Mouse (Mus musculus): ENCODE data around the gene Tdrd6. TPM values are rescaled to one million over a fixed set of nuclear protein-coding genes. Genes with fewer than 3 reads are reported as not detected.

The Tdrd6 gene
- total and polyA plus RNA-seq, 2 experiments from 2014 or later: 1.2 TPM

GRCm38 (mm10) chr17:43644375-43644774 lies 14.3 kb upstream of the Tdrd6 start:
- Histone ChIP-seq H3K9ac (no peak overlapping the region), H3K27ac (ENCODE audit: low read depth, low read length) (no peak overlapping the region), H3K36me3 (ENCODE audit: insufficient read depth) (peaks cover 43% of the 10 kb centered on the region), H3K4me1 (ENCODE audit: insufficient read depth) (no peaks in the 10 kb centered on the region), H3K4me3 (ENCODE audit: low read depth, low read length) (no peak overlapping the region), H3K4me2 (ENCODE audit: low read depth) (no peak overlapping the region), H3K27me3 (ENCODE audit: insufficient read depth, low read length) (no peaks in the 10 kb centered on the region), H3K9me3 (ENCODE audit: low read length) (no peaks in the 10 kb centered on the region)
- WGBS: 85% methylated on average over 7 of the region's 7 CpGs
- no peak for ATAC-seq
- no peak for TF ChIP-seq CTCF (IDR thresholded peaks at IDR 0.05; ENCODE audit: low read depth)
- no peak for DNase-seq

DNA sequence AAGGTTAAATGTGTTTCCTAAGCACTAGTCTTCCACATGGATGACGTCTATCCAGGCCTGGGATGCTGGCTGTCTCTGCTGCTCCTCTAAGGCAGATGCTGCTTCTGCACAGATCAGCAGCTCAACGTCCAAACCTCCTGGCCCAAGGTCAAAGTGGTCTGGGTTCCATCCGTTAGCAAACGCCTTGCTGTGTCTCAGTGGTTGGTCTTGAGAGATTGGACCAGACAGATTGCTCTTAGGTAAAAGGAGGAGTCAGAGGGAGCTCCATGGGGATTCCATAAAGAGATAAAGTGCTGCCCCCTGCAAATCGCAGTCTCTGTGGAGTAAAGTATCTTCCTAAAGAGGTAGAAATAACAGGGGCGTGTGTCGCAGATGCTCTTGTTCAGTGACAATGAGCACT lies 13.1 kb upstream of the Tdrd6 start:
- no peak for TF ChIP-seq CTCF (IDR thresholded peaks at IDR 0.05; ENCODE audit: low read depth)
- H3K36me3 ChIP-seq (ENCODE audit: insufficient read depth): peaks cover 38% of the 10 kb centered on the region
- ATAC-seq (no peak), DNase-seq (no peak)
- no peak overlapping the region for H3K4me3 ChIP-seq (ENCODE audit: low read depth, low read length)
- no peaks in the 10 kb centered on the region for H3K4me1 ChIP-seq (ENCODE audit: insufficient read depth)
- 84% methylated on average over 7 of the region's 7 CpGs for WGBS
- H3K4me2 ChIP-seq (ENCODE audit: low read depth): no peak overlapping the region
- H3K9me3 ChIP-seq (ENCODE audit: low read length): no peaks in the 10 kb centered on the region
- H3K27ac ChIP-seq (ENCODE audit: low read depth, low read length): no peak overlapping the region
- no peaks in the 10 kb centered on the region for H3K27me3 ChIP-seq (ENCODE audit: insufficient read depth, low read length)
- no peak overlapping the region for H3K9ac ChIP-seq

DNA sequence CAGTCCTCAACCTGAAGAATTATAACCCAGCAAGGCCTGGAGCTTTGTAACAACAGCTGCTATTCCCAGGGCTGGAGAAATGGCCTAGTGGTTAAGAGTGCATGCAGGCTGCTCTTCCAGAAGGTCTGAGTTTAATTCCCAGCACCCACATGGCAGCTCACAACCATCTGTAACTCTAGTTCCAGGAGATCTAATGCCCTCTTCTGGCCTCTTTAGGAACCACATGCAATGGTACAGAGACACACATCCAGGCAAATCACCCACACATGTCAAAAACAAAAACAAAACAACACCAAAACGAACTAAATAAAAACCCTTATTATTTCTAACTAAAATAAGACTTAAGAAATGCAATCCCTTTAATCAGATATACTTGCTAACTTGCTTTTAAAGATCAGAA lies 10.7 kb upstream of the Tdrd6 start:
- WGBS: 85% methylated on average over 1 of the region's 1 CpGs
- ATAC-seq (no peak), DNase-seq (no peak)
- TF ChIP-seq CTCF (IDR thresholded peaks at IDR 0.05; ENCODE audit: low read depth): no peak
- Histone ChIP-seq H3K27me3 (ENCODE audit: insufficient read depth, low read length) (no peaks in the 10 kb centered on the region), H3K9me3 (ENCODE audit: low read length) (no peaks in the 10 kb centered on the region), H3K4me1 (ENCODE audit: insufficient read depth) (no peaks in the 10 kb centered on the region), H3K4me2 (ENCODE audit: low read depth) (no peak overlapping the region), H3K36me3 (ENCODE audit: insufficient read depth) (peaks cover 27% of the 10 kb centered on the region), H3K27ac (ENCODE audit: low read depth, low read length) (no peak overlapping the region), H3K4me3 (ENCODE audit: low read depth, low read length) (no peak overlapping the region), H3K9ac (no peak overlapping the region)

DNA sequence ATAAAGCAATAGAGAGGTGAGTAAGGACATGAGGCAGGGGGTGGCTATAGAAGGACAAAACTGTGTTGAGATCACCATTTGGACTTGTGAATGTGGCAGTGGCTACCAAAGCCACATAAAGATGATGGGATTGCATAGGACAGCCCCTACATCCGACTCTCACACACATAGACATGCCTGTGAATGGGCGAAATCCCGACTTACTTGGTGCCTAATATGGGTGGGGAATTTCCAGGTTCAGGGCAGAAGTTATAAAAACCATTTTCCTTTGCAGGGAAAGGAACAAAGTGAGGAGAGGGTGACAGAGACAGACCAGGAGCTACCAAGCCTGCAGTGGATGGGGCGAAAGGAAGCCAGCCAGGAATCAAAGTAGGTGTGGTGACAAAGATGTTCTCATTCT lies 7.0 kb upstream of the Tdrd6 start:
- Histone ChIP-seq H3K9ac (no peak overlapping the region), H3K27ac (ENCODE audit: low read depth, low read length) (no peak overlapping the region), H3K9me3 (ENCODE audit: low read length) (no peaks in the 10 kb centered on the region), H3K4me2 (ENCODE audit: low read depth) (no peak overlapping the region), H3K4me1 (ENCODE audit: insufficient read depth) (no peaks in the 10 kb centered on the region), H3K36me3 (ENCODE audit: insufficient read depth) (peaks cover 8% of the 10 kb centered on the region), H3K4me3 (ENCODE audit: low read depth, low read length) (no peak overlapping the region), H3K27me3 (ENCODE audit: insufficient read depth, low read length) (no peaks in the 10 kb centered on the region)
- ATAC-seq: no peak
- WGBS: 96% methylated on average over 4 of the region's 4 CpGs
- no peak for TF ChIP-seq CTCF (IDR thresholded peaks at IDR 0.05; ENCODE audit: low read depth)
- no peak for DNase-seq

DNA sequence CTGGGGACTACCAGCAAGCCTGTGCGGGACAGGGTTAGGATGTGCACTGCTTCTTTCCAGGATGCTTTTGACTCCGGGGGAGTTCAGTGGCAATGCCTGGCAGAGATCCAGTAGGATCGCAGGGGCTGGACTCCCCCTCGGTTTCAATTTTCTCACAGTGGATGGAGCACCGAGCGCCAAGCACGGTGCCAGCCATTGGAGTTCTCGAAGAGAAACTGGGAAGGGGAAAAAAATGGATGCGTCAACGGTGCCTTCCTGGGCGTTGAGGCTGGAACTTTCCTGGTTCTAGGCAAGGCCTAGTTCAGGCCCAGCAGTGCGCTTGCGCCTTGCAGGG lies 295 bp upstream of the Tdrd6 start:
- TF ChIP-seq CTCF (IDR thresholded peaks at IDR 0.05; ENCODE audit: low read depth): no peak
- Histone ChIP-seq H3K9me3 (ENCODE audit: low read length) (0 out of 2 replicates have a peak, but pooled peaks cover 11% of the 10 kb centered on the region), H3K4me2 (ENCODE audit: low read depth) (peak overlapping the region; percentile 74), H3K4me3 (ENCODE audit: low read depth, low read length) (peak overlapping the region; percentile 43), H3K27ac (ENCODE audit: low read depth, low read length) (no peak overlapping the region), H3K4me1 (ENCODE audit: insufficient read depth) (peaks cover 3% of the 10 kb centered on the region), H3K27me3 (ENCODE audit: insufficient read depth, low read length) (peaks cover 7% of the 10 kb centered on the region; the same call in 1 of the 2 replicates), H3K36me3 (ENCODE audit: insufficient read depth) (no peaks in the 10 kb centered on the region), H3K9ac (peak overlapping the region; percentile 40)
- DNase-seq (peak; percentile 8), ATAC-seq (0 out of 2 replicates have a peak, but pooled peaks have one; percentile 5)
- WGBS: 43% methylated on average over 13 of the region's 13 CpGs

DNA sequence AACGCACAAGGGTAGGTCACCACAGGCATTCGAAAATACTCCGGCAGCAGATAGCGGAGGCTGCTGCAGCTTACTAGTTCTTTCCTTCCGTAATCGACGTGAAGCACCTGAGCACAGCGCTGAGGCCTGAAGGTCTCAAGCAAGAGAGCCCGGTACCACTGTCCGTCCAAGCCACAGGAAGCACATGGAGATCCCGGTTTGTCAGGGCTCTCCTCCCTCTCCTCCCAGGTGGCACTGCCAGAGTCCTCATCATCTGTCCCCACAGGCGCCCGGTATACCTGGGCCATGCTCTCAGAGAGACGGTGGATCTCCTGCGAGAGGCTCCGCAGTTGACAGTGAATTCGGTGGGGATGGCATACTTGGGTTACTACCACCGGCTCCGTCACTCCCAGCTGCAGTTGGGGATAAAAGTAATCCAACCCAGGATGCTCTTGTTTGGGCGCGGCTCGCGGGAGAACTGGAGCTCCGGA lies 1.0 kb downstream of the Tdrd6 start:
- DNase-seq (peak; percentile 6), ATAC-seq (peak; percentile 23)
- WGBS: 24% methylated on average over 24 of the region's 24 CpGs
- H3K9me3 ChIP-seq (ENCODE audit: low read length): 0 out of 2 replicates have a peak, but pooled peaks cover 11% of the 10 kb centered on the region
- peaks cover 3% of the 10 kb centered on the region for H3K4me1 ChIP-seq (ENCODE audit: insufficient read depth)
- peaks cover 7% of the 10 kb centered on the region; the same call in 1 of the 2 replicates for H3K27me3 ChIP-seq (ENCODE audit: insufficient read depth, low read length)
- no peak overlapping the region for H3K27ac ChIP-seq (ENCODE audit: low read depth, low read length)
- no peak for TF ChIP-seq CTCF (IDR thresholded peaks at IDR 0.05; ENCODE audit: low read depth)
- no peaks in the 10 kb centered on the region for H3K36me3 ChIP-seq (ENCODE audit: insufficient read depth)
- peak overlapping the region; percentile 74 for H3K4me2 ChIP-seq (ENCODE audit: low read depth)
- H3K9ac ChIP-seq: peak overlapping the region; percentile 40; the same call in 1 of the 2 replicates
- peak overlapping the region; percentile 43 for H3K4me3 ChIP-seq (ENCODE audit: low read depth, low read length)

- no peak for ATAC-seq
- peaks cover 3% of the 10 kb centered on the region for H3K4me1 ChIP-seq (ENCODE audit: insufficient read depth)
- no peak for DNase-seq
- H3K27ac ChIP-seq (ENCODE audit: low read depth, low read length): no peak overlapping the region
- no peak overlapping the region for H3K4me3 ChIP-seq (ENCODE audit: low read depth, low read length)
- TF ChIP-seq CTCF (IDR thresholded peaks at IDR 0.05; ENCODE audit: low read depth): no peak
- no peaks in the 10 kb centered on the region for H3K36me3 ChIP-seq (ENCODE audit: insufficient read depth)
- peaks cover 7% of the 10 kb centered on the region; the same call in 1 of the 2 replicates for H3K27me3 ChIP-seq (ENCODE audit: insufficient read depth, low read length)
- H3K9me3 ChIP-seq (ENCODE audit: low read length): 0 out of 2 replicates have a peak, but pooled peaks cover 11% of the 10 kb centered on the region
- 92% methylated on average over 10 of the region's 10 CpGs for WGBS
- H3K9ac ChIP-seq: no peak overlapping the region
- no peak overlapping the region for H3K4me2 ChIP-seq (ENCODE audit: low read depth)
Measured at GRCm38 (mm10) chr17:43628246-43628645, 1.9 kb downstream of the Tdrd6 start.
